Mouse (Mus musculus) liver, embryonic 15.5 days (tissue): ENCODE results near the gene Prkce. TPM values are rescaled to one million over a fixed set of nuclear protein-coding genes. Genes with fewer than 3 reads are reported as not detected.

Experiments
- ATAC-seq: fragments of 200-750 bp; cut with Nextera tagmentation; 2 replicates; pipeline ENCODE4 v1.8.0; 2017; ENCODE audit warnings: moderate number of reproducible peaks, mild to moderate bottlenecking, moderate library complexity; ENCODE audit not compliant: insufficient read depth
- H3K27ac ChIP-seq: fragments of 300-500 bp; sonication (generic); replicated peaks from 2 replicates; pipeline ENCODE4 v1.5.1; 2015; ENCODE audit warnings: mild to moderate bottlenecking, inconsistent platforms
- H3K27me3 ChIP-seq: fragments of 300-500 bp; sonication (generic); 2 replicates; pipeline ENCODE4 v1.6.1; 2015; ENCODE audit warnings: mild to moderate bottlenecking, inconsistent platforms
- H3K36me3 ChIP-seq: fragments of 300-500 bp; sonication (generic); replicated peaks from 2 replicates; pipeline ENCODE4 v1.6.1; 2015; ENCODE audit warnings: moderate library complexity, mild to moderate bottlenecking, inconsistent platforms
- H3K4me1 ChIP-seq: fragments of 300-500 bp; sonication (generic); replicated peaks from 2 replicates; pipeline ENCODE4 v1.6.1; 2015; ENCODE audit warnings: inconsistent platforms
- H3K4me2 ChIP-seq: fragments of 300-500 bp; sonication (generic); 2 replicates; pipeline ENCODE4 v1.6.1; 2015; ENCODE audit warnings: moderate library complexity, mild to moderate bottlenecking, inconsistent platforms
- H3K4me3 ChIP-seq: fragments of 300-500 bp; sonication (generic); replicated peaks from 2 replicates; pipeline ENCODE4 v1.5.1; 2015; ENCODE audit warnings: mild to moderate bottlenecking, inconsistent platforms
- H3K9ac ChIP-seq: fragments of 300-500 bp; sonication (generic); 2 replicates; pipeline ENCODE4 v1.6.1; 2015; ENCODE audit warnings: moderate library complexity, mild to moderate bottlenecking, inconsistent platforms
- H3K9me3 ChIP-seq: fragments of 300-500 bp; sonication (generic); replicated peaks from 2 replicates; pipeline ENCODE4 v1.6.1; 2016; ENCODE audit warnings: inconsistent platforms
- WGBS: fragments of 180-500 bp; shearing (Covaris S2); methylation state at CpG from one replicate; pipeline ENCODE4 v1.1.7; 2015; ENCODE audit warnings: mixed read lengths; ENCODE audit not compliant: insufficient replicate concordance; 5-methylcytosine and 5-hydroxymethylcytosine counted together
- polyA plus RNA-seq: library from polyadenylated mRNA; unstranded; fragments of >200 nt; fragmentation: Nextera tagmentation; extraction: Ambion mirVana; gene quantifications from 2 replicates; pipeline ENCODE4 v1.2.1, GENCODE M21; 2015

The Prkce gene
- polyA plus RNA-seq, 1 experiment from 2014 or later: 0.79 TPM

DNA sequence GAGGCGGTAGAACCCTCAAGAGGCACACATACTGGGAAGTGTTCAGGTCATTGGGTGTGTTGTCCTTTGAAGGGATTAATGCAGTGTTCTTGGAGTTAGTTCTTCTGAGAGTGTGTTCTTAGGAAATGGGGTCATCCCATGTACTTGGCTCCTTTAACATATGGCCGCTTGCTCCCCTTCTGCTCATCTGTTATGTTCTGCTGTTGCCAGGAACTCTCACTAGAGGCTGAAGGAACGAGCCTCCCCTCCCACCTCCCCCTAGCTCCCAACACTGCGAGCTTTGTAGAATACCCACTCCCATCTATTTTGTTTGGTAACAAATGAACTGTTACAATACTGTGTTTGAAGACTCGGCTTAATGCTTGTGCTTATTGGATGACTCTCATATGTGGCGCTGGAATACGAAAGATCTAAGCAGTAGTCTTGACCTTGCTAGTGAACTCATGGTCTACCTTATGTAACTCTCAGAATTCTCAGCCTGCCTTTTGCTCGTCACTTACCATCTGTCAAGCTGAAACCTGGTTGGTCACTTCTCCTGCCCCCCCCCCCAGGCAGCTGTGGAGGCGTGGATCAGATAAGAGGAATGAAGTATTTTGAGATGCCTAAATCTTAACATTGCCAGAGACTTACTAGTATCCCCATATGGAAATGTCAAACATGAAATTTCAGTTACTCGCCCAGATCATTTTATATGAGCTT, 58.1 kb downstream of the Prkce start:
- 59% methylated on average over 10 of the region's 10 CpGs for WGBS
- no peaks in the 10 kb centered on the region for H3K4me1 ChIP-seq
- no peaks in the 10 kb centered on the region for H3K27me3 ChIP-seq
- no peak overlapping the region for H3K27ac ChIP-seq
- H3K4me2 ChIP-seq: no peak overlapping the region
- no peak overlapping the region for H3K9ac ChIP-seq
- no peaks in the 10 kb centered on the region for H3K36me3 ChIP-seq
- H3K4me3 ChIP-seq: no peak overlapping the region
- ATAC-seq: no peak
- no peaks in the 10 kb centered on the region for H3K9me3 ChIP-seq

DNA sequence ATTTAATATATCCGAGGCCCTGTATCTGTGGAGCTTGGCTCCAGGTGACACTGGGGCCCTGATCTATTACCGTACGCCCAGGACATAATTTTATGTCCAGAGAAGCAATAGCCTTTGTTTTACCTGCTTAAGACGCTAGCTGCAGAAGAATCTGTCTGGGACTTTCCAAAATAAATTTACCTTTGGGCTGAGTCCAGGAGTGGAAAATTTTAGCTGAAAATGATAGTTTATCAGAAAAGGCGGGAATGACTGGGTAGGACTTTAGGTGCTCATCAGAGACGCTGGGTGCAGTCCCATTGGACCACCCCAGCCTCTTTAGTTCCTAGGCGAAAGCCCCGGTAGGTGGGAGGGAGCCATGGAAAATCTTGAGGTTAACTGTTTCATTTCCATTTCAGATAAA, 58.6 kb downstream of the Prkce start:
- no peak for ATAC-seq
- Histone ChIP-seq H3K9ac (no peak overlapping the region), H3K9me3 (no peaks in the 10 kb centered on the region)

DNA sequence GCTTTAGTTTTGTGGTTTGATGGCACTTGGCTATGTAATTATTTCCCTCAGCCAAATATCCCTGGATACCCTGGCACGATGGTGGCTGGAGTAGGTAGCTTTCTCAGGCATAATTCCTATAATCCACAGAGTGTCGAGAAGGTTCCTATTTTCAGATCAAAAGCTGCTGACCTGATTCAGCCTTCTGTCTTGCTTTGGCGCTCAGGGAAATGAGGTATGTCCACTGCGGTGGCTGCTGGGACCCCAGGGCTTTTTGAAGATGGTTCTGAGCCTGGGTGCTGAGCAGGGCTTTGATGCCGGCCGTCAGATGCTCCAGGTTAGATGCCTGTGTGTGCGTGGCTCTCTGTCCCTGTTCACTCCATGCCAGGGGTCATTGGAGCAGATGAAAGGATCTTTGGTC, 59.0 kb downstream of the Prkce start:
- Histone ChIP-seq H3K4me3 (no peak overlapping the region), H3K9ac (no peak overlapping the region), H3K4me1 (no peaks in the 10 kb centered on the region), H3K9me3 (no peaks in the 10 kb centered on the region), H3K4me2 (no peak overlapping the region), H3K36me3 (no peaks in the 10 kb centered on the region), H3K27ac (no peak overlapping the region), H3K27me3 (no peaks in the 10 kb centered on the region)
- no peak for ATAC-seq
- 71% methylated on average over 7 of the region's 7 CpGs for WGBS

More for the DNA sequence above, 58.6 kb downstream of the Prkce start:
- Histone ChIP-seq H3K27me3 (no peaks in the 10 kb centered on the region), H3K27ac (no peak overlapping the region), H3K4me1 (no peaks in the 10 kb centered on the region), H3K4me2 (no peak overlapping the region), H3K36me3 (no peaks in the 10 kb centered on the region), H3K4me3 (no peak overlapping the region)
- 76% methylated on average over 8 of the region's 8 CpGs for WGBS

DNA sequence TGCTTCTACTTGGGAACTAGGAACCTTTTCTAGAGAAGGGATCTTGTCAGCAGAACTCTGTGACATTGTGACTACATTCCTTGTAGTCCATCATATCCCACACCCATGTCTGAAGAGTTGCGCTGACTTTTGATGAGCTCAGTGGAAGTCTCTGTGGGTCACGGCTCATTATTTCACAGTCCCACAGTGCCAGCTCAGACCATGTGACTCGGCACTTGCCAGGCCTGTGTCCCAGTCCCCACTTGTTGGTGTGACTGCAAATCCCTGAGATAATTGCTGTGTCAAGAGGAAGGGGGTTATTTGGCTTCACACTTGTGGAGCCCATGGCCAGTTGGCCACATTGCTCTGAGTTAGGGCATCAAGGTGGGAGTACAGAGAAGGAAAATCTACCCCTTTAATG, 59.8 kb downstream of the Prkce start:
- Histone ChIP-seq H3K36me3 (no peaks in the 10 kb centered on the region), H3K9me3 (no peaks in the 10 kb centered on the region), H3K9ac (no peak overlapping the region), H3K4me1 (no peaks in the 10 kb centered on the region), H3K4me3 (no peak overlapping the region), H3K4me2 (no peak overlapping the region), H3K27me3 (no peaks in the 10 kb centered on the region), H3K27ac (no peak overlapping the region)
- ATAC-seq: no peak
- 75% methylated on average over 3 of the region's 3 CpGs for WGBS

DNA sequence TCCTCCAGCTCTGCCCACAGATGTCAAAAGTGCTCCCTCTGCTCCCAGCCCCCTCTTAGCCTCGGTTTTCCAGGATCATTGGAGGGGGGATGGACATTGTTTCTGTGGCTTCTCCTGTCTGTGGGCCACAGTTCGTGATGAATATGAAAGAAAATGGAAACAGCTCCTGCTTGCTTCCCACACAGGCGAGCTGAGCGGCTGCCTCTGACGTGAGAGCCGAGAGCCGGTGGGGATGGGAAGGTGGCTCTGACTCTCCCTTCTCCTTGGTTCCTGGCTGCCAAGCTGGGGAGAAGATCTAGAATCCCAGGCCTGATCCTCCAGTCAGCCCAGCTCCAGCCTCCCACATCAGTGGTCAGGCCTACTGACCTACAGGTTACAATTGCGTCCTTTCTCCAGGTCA, 61.3 kb downstream of the Prkce start:
- no peaks in the 10 kb centered on the region for H3K36me3 ChIP-seq
- no peak overlapping the region for H3K9ac ChIP-seq
- H3K4me3 ChIP-seq: no peak overlapping the region
- H3K27ac ChIP-seq: no peak overlapping the region
- no peaks in the 10 kb centered on the region for H3K4me1 ChIP-seq
- WGBS: 64% methylated on average over 8 of the region's 8 CpGs
- H3K27me3 ChIP-seq: no peaks in the 10 kb centered on the region
- H3K4me2 ChIP-seq: no peak overlapping the region
- ATAC-seq: no peak
- H3K9me3 ChIP-seq: no peaks in the 10 kb centered on the region

DNA sequence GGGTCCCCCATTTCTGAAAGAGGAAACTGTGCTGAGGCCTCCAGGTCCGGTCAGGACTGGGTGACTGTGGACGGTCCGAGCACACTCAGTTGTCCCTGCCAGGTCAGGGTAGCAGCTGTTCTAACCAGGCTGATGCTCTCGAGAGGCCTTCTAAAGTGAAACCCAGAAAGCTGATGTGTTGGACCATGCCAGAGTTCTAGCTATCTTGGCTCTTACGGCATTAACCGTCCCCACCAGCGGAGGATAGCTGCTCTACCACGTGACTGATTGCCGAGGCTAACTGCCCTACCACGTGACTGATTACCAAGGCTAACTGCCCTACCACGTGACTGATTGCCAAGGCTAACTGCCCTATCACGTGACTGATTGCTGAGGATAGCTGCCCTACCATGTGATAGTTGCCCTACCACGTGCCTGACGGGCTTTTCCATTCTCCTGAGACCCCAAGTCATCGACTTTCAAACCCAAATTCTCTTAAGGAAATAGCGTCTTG, 62.6 kb downstream of the Prkce start:
- no peak overlapping the region for H3K27ac ChIP-seq
- H3K4me2 ChIP-seq: no peak overlapping the region
- no peaks in the 10 kb centered on the region for H3K36me3 ChIP-seq
- ATAC-seq: no peak
- WGBS: 71% methylated on average over 16 of the region's 16 CpGs
- H3K4me1 ChIP-seq: no peaks in the 10 kb centered on the region
- H3K9ac ChIP-seq: no peak overlapping the region
- H3K9me3 ChIP-seq: no peaks in the 10 kb centered on the region
- no peak overlapping the region for H3K4me3 ChIP-seq
- no peaks in the 10 kb centered on the region for H3K27me3 ChIP-seq

DNA sequence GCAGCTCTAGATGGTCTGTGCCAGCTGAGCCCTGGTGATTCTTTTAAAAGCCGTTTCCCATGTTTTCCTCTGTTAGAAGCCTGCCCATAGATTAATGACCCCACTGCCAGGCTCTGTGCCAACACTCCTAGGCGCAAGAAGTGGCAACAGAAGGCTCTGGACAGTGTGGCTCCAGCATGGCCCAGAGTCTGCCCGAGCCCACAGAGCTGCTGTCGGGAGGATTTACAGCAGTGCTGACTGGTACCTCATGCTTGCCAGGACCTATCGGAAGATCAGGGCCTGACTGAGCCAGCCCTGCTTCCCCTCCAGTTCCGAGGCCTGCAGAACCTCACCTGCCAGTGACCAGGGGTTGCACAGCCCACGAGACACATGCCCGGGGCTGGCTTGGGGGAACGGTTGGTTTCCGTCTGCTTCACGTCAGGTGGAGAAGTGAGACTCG, 64.2 kb downstream of the Prkce start:
- Histone ChIP-seq H3K4me2 (no peak overlapping the region), H3K9ac (no peak overlapping the region), H3K9me3 (no peaks in the 10 kb centered on the region), H3K27me3 (no peaks in the 10 kb centered on the region), H3K36me3 (no peaks in the 10 kb centered on the region), H3K4me3 (no peak overlapping the region), H3K27ac (no peak overlapping the region), H3K4me1 (no peaks in the 10 kb centered on the region)
- no peak for ATAC-seq
- 65% methylated on average over 12 of the region's 12 CpGs for WGBS

DNA sequence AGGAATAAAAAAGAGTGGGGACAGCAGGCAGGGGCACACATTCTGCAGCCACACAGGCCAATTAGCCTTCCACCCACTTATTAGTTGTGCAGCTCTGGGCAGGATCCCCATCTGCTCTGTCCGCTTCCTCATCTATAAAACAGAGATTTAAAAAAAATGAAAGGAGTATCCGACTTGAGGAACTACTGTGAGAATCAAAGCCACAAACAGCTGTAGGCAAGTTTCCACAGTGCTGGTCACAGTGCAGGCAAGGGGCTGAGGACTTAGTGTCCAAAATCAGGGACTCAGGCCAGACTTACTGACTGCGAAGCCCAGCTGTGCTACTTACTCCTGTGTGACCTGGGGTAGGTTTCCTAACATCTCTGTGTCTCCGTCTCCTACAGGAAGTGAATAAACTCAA, 64.7 kb downstream of the Prkce start:
- no peak overlapping the region for H3K4me3 ChIP-seq
- no peaks in the 10 kb centered on the region for H3K9me3 ChIP-seq
- no peaks in the 10 kb centered on the region for H3K36me3 ChIP-seq
- H3K4me2 ChIP-seq: no peak overlapping the region
- no peaks in the 10 kb centered on the region for H3K4me1 ChIP-seq
- no peak overlapping the region for H3K27ac ChIP-seq
- 57% methylated on average over 4 of the region's 4 CpGs for WGBS
- no peak for ATAC-seq
- no peaks in the 10 kb centered on the region for H3K27me3 ChIP-seq
- H3K9ac ChIP-seq: no peak overlapping the region

DNA sequence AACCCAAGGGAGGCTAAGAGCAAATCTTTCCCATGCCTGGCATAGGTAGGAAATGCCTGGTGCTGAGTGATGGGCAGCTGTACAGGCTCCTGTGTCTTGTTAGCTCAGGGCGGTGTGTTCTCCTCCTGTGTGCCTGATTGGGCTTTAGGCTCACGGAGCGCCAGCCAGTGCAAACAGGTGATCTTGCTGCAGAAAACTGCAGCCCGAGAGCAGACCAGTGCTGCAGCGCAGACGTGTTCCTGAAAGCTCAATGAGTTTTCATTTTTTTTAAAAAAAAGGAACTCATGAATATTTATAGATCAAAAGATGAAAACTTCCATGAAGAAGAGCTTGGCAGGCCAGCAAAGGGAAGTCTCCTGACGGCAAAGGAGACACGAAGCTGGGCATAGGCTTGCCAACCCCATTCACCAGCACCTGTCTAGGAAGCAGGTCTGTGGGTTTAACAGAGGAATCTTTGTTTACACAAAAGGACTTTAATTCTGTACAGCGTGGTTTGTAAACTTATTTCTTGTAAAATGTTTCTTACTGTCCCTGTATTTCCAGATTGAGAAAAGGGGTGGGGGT, 67.1 kb downstream of the Prkce start:
- Histone ChIP-seq H3K4me1 (no peaks in the 10 kb centered on the region), H3K4me2 (no peak overlapping the region), H3K27ac (no peak overlapping the region), H3K27me3 (no peaks in the 10 kb centered on the region), H3K36me3 (no peaks in the 10 kb centered on the region), H3K9ac (no peak overlapping the region), H3K9me3 (no peaks in the 10 kb centered on the region), H3K4me3 (no peak overlapping the region)
- WGBS: 67% methylated on average over 9 of the region's 9 CpGs
- no peak for ATAC-seq

DNA sequence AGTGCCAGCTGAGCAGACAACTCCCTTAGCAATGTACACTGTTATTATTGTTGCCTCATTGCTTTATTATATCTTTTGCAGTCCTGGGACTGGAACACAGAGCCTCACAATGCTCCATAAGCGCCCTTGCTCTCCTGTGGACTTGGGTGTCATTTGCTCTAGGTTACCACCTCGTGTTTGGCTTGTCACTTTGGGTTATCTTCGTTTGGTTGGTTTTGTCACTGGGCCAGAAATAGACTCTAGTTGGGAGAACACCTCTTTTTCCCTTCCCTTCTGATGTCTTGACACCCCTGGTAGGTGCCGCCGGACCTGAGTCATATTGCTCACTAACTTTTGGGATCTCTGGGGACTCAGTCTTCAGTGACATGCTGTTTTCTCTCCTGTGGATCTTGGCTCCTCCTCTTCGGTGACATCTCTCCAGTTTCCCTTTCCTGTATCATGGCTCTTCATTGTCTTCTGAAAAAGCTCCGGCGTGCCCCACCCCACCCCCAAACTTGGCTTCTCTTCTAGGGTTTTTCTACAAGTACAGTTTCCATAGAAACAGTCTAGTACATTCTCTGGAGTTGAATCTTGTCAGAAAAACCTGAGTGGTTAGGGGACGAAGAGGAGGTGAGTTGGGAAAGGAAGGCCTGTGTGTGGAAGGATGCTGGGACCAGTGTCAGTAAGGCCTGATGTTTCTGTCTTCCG, 68.6 kb downstream of the Prkce start:
- H3K4me3 ChIP-seq: no peak overlapping the region
- ATAC-seq: no peak
- H3K27ac ChIP-seq: no peak overlapping the region
- no peaks in the 10 kb centered on the region for H3K36me3 ChIP-seq
- no peaks in the 10 kb centered on the region for H3K4me1 ChIP-seq
- no peak overlapping the region for H3K9ac ChIP-seq
- H3K27me3 ChIP-seq: no peaks in the 10 kb centered on the region
- no peak overlapping the region for H3K4me2 ChIP-seq
- H3K9me3 ChIP-seq: no peaks in the 10 kb centered on the region
- WGBS: 59% methylated on average over 10 of the region's 10 CpGs

DNA sequence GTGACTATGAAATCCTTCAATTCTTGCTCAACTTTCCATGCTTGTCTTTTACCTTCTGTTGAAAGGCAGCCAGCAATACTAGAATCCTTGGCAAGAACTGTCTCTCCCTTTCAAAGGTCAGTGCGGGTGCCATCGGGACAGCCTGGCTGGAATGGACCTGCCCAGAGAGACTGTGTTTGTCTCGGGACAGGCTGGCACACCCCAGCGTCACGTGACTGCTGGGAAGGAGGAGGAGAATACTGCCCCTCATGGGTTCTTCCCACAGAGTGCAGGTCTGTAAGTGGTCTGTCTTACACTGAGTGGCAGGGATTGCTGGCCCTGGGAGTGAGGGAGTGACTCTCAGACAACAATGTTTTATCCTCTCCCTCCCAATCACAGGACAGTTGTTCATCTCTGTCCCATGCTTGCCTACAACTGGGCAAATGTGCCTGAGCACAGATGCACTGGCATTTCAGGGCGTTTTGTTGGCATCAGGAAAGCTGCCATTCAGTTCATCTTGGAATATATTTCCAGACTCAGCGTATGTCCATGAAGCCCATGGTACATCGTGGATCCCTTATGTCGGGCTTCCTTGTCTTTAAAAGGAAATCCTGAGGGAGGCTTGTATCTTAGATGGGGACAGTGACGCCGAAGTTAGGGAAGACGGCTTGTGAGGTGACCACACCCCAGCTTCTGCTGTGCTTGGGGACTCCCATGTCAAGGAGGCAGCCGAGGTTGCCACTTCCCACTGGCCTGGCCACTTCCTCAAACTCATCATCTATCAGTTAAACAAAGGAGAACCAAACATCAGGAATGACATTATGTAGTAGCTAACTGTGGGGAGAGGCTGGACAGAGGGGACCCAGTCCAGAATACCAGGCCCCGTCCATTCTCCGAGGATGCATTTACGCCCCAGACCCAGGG, 69.5 kb downstream of the Prkce start:
- Histone ChIP-seq H3K9ac (no peak overlapping the region), H3K36me3 (no peaks in the 10 kb centered on the region), H3K4me3 (no peak overlapping the region), H3K4me1 (no peaks in the 10 kb centered on the region), H3K9me3 (no peaks in the 10 kb centered on the region), H3K27me3 (no peaks in the 10 kb centered on the region), H3K4me2 (no peak overlapping the region), H3K27ac (no peak overlapping the region)
- ATAC-seq: no peak
- WGBS: 56% methylated on average over 16 of the region's 16 CpGs
